Mouse (Mus musculus) induced T-regulatory cell, adult 2 months (primary cell): ENCODE data around the gene Smyd3.
A peak's percentile ranks its signal among the peaks of the same experiment; 100 is the strongest.

Experiments
- DNase-seq: peaks from one replicate; pipeline ENCODE4 v3.0.0-alpha.2; 2012; ENCODE audit warnings: low read depth

Gene Smyd3

GRCm38 (mm10) chr1:179218061-179218460, 299.8 kb downstream of the Smyd3 start:
- no peak for DNase-seq

DNA sequence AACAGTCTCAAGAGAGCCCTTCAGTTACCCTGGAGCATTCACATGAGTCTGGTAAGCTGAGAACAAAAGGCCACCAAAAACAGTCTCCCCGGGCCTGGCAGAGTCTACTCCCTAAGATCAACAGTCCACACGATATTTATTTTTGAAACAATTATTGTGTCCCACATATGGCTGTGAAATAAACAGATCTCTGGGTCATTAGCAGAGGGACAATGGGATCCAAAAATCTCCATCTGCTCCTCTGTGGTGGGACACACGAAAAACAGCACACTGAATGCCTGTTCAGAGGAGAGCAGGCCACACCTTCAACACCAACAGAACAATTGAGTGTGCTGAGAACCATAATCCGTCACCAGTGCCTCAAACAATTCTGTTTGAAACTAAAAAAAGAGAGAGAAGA, 300.8 kb downstream of the Smyd3 start:
- no peak for DNase-seq

DNA sequence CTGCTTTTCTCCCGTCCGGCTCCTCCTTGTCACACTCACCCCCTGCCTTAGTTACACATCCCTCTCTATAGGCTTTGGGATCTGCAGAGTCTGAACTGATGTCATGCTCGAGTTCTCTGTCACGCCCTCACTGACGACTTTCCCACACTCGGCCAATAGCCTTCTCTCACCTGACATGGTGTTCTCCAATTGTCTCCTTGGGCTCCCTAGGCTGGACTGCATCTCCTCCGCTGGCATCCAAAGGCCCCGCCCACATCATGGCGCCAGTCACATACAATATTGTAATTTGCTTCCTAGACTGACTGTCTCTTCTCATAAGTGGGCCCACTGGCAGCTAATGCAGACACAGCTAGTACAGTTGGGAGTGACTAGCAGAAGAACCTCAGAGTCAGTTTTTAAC, 304.5 kb downstream of the Smyd3 start:
- no peak for DNase-seq

GRCm38 (mm10) chr1:179212295-179212694, 305.5 kb downstream of the Smyd3 start:
- DNase-seq = no peak

- DNase-seq = no peak
These were observed 306.5 kb downstream of the Smyd3 start for GRCm38 (mm10) chr1:179211313-179211712.

- no peak for DNase-seq
These were observed 309.8 kb downstream of the Smyd3 start for GRCm38 (mm10) chr1:179207846-179208595.

GRCm38 (mm10) chr1:179207180-179207741, 310.6 kb downstream of the Smyd3 start:
- DNase-seq = no peak

DNA sequence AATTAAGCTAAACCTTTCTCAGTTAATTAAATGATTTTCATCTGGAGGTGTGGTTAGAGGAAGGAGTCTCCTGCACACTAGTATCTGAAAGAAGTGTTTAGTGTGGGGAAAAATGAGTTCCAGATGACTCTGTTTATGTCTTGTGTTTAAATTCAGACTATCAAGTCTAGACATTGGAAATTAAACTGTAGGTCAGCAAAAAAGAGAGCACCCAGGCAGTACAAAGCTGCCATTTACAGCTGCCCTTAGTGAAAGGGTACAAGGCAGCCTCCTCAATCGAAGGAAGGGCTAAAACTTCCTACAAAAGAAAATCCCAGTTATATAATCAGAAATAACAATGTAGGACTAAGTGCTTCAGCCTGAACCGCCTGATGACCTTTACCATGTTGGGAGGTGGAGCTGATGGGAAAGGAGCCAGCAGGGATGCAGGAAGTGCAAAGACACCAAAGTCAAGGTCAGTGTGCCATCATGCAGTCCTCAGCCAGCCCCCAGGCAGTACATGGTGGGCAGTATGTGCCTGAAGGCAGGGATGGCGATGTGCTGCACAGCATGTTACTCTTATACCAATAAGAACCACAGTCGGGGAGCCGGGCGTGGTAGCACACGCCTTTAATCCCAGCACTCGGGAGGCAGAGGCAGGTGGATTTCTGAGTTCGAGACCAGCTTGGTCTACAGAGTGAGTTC, 319.2 kb downstream of the Smyd3 start:
- DNase-seq = no peak

GRCm38 (mm10) chr1:179197821-179198516, 319.9 kb downstream of the Smyd3 start:
- no peak for DNase-seq

GRCm38 (mm10) chr1:179197156-179197555, 320.7 kb downstream of the Smyd3 start:
- DNase-seq = no peak

- DNase-seq = peak; percentile 9
These were observed 321.4 kb downstream of the Smyd3 start for GRCm38 (mm10) chr1:179196422-179196821.

GRCm38 (mm10) chr1:179192781-179193180, 325.1 kb downstream of the Smyd3 start:
- no peak for DNase-seq

DNA sequence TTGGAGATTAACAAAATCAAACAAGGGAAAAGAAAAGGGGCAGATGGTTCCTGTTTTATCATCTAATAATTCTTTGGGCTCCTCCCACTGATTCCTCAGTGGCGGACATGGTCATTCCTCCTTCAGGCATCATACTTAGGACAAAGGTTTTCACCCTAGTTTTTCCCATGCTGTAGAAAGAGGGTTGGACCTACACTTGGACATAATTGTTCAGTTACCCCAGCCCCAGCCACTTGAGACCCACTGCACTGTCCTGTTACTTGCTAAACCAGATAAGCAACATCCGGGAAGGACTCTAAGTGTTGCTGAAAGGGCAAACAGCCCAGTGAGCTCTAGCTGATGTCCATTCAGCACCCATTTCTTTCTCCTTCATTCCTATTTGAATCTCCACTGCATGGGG, 327.0 kb downstream of the Smyd3 start:
- no peak for DNase-seq

DNA sequence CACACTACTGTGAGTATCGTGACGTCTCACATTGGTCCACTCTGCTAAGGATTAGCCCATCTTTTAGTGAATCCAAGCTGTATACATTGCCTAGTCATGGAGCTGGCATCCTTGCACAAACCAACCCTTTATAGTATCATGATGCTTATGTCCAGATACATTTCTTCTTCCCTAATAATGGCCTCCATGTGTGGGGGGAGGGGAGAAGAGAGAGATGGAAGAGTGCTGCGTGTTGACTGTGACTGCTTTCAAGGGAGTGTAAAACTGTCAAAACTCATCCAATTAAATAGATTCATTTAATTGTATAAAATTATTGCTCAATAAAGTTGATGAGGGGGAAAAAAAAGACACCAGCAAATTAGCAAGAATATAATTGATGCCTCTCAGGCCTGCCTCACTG, 330.7 kb downstream of the Smyd3 start:
- DNase-seq = no peak

DNA sequence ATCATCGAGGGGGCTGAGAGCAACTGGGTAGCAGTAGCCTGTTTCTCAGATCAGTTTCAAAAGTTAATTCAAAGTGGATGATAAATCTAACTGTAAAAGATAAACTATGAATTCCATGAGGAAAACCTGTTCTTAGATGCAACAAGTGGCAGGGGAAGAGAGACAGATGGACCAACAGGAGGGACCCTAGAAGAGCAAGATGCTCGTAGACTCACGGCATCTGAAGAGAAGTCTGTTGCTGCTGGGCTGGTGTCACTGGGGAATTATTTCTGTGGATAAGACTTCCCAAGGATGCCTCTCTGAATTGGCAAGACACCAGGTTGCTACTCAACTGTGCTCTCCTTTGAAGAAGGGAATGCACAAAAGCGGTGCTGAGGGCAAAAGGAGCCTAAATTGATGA, 333.2 kb downstream of the Smyd3 start:
- DNase-seq = no peak

GRCm38 (mm10) chr1:179183499-179183898, 334.3 kb downstream of the Smyd3 start:
- no peak for DNase-seq

- no peak for DNase-seq
These were observed 337.3 kb downstream of the Smyd3 start for GRCm38 (mm10) chr1:179180546-179180945.

DNA sequence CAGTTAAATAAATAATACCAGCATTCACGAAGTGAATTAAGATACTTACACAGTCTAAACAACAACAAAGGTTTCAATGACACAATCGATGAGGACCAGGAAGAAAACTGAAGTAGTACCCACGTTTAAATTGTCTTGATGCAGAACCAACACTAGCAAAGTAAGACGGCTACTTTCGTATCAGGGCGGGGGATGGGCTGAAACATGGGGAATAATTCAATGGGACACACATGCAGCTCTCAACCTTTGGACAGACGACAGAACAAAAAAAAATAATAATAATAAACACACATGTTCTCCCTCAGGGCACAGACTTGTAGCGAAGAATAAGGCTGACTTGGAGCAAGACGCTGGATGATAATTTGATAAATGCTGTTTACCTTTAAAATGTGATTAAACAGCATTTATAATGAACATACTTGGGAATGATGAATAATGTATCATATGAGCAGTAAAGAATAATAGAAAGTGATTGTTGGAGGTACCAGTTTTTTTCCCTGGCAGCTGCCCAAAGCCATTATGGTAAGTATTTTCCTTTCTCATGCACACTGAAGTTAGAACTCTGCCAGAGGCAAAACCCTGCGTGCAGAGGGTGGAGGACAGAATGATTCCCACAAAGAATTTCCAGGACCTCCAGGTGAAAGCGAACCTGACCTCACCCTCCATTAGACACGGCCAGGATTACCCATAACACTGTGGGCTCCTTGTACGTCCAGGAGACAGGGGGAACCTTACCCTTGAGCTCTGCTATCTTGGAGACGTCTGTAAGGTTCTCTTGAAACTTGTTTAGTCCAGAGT, 340.8 kb downstream of the Smyd3 start:
- no peak for DNase-seq

DNA sequence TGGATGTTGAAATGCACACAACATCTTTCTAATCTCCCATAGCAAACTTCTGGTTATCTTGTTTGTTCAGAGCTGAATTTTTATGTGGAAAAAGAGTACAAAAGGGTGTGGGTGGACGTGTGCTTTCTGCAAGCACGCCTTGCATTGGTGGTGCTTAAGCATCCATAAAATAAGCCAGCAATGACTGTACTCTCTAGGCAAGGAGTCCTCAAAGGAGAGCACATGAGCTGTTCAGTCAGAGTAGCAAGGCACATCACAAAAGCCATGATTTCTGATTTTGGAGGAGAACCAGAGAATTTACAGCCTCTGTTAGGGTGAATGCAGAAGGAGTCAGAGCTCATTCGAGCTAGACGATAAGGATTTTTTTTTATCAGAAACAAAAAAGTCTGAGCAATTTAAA, 343.6 kb downstream of the Smyd3 start:
- DNase-seq = no peak

GRCm38 (mm10) chr1:179170555-179170954, 347.3 kb downstream of the Smyd3 start:
- no peak for DNase-seq

- peak; percentile 37 for DNase-seq
These were observed 348.1 kb downstream of the Smyd3 start for GRCm38 (mm10) chr1:179169749-179170148.

DNA sequence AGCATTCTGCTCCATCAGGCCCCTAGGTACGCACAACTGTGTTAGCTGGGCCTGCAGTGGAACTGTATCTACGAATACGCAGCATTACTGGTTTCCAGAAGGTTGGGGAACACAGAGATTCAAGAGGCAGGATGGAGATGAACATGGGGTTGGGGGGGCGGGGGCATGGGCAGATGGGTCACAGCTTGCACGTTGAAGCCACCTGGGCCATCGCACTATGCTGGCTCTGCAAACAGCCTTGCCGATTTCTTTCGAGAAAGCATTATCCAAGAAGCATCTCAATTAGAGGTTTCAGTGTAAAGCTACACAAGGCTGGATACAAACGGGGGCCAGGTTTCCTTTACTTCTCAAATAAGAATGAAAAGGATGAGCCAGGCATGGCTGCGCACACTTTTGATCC, 348.7 kb downstream of the Smyd3 start:
- DNase-seq = peak; percentile 6
